Mouse (Mus musculus) right cerebral cortex, adult 18-20 months (tissue): Measurements from ENCODE around the gene Uba1.
"Not testable (repeated sequence)": the region's sequence is repeated elsewhere in the genome, so short reads cannot be mapped to it uniquely, and the experiment has no call there.

Source experiments
- DNase-seq: peaks from one replicate; pipeline ENCODE4 v3.0.0; 2022; ENCODE audit warnings: mixed read lengths

Uba1 gene

GRCm38 (mm10) chrX:20730048-20730447, 71.9 kb downstream of the Uba1 start:
- not testable (repeated sequence) for DNase-seq
